Mouse (Mus musculus): Measurements from ENCODE around the gene Cep152. TPM values are rescaled to one million over a fixed set of nuclear protein-coding genes. Genes with fewer than 3 reads are reported as not detected.

Cep152 gene
- 1 to 10 TPM; 3.2 to 4.1 TPM for total RNA-seq (2021)
- long read RNA-seq, experiment 1, partial matches to known transcripts: 0 of 1 reads
- long read RNA-seq, experiment 1, other reads (novel, unspliced or antisense): 1 of 1 reads
- long read RNA-seq, experiment 2, partial matches to known transcripts: 0 of 2 reads
- long read RNA-seq, experiment 2, other reads (novel, unspliced or antisense): 2 of 2 reads

GRCm38 (mm10) chr2:125624837-125625351 lies at the start of gene Cep152:
Gene Cep152, minus strand, starts transcription at chr2:125625113.
- Histone ChIP-seq H3K27ac (peak within 1 kb of the TSS; percentile 75; the same call in 1 of the 2 replicates), H3K4me3 (peak within 1 kb of the TSS; percentile 81)
- TF ChIP-seq CTCF (conservative IDR thresholded peaks at IDR 0.05): peak; percentile 74
- DNase-seq (ENCODE audit: low spot score in 2 of 2): peak; percentile 97 to 98

- DNase-seq (ENCODE audit: low spot score in 2 of 2): peak; percentile 80 to 85
- H3K27ac ChIP-seq: peak within 1 kb of the TSS; percentile 98
- H3K4me3 ChIP-seq: peak within 1 kb of the TSS; percentile 80
- TF ChIP-seq CTCF (conservative IDR thresholded peaks at IDR 0.05): no peak
These were observed 48.2 kb upstream of the Cep152 start, which contains the start of gene Eid1 for GRCm38 (mm10) chr2:125672957-125673631. Gene Eid1, plus strand, starts transcription at chr2:125673095.

GRCm38 (mm10) chr2:125672568-125672956 lies 47.6 kb upstream of the Cep152 start:
- H3K4me3 ChIP-seq: peak overlapping the region; percentile 80
- no peak for TF ChIP-seq CTCF (conservative IDR thresholded peaks at IDR 0.05)
- no peak for DNase-seq (ENCODE audit: low spot score in 2 of 2)
- H3K27ac ChIP-seq: peak overlapping the region; percentile 98

GRCm38 (mm10) chr2:125670846-125671245 lies 45.9 kb upstream of the Cep152 start:
- DNase-seq (ENCODE audit: low spot score in 2 of 2): no peak
- peak; percentile 65 for TF ChIP-seq CTCF (conservative IDR thresholded peaks at IDR 0.05)
- no peak overlapping the region for H3K27ac ChIP-seq
- no peak overlapping the region for H3K4me3 ChIP-seq

- Histone ChIP-seq H3K27ac (no peak overlapping the region), H3K4me3 (no peak overlapping the region)
- TF ChIP-seq CTCF (conservative IDR thresholded peaks at IDR 0.05): no peak
- no peak for DNase-seq (ENCODE audit: low spot score in 2 of 2)
These were observed 42.8 kb upstream of the Cep152 start for GRCm38 (mm10) chr2:125667721-125668120.

GRCm38 (mm10) chr2:125667184-125667583 lies 42.3 kb upstream of the Cep152 start:
- TF ChIP-seq CTCF (conservative IDR thresholded peaks at IDR 0.05): 0 out of 2 replicates have a peak, but pooled peaks have one; percentile 9

GRCm38 (mm10) chr2:125666668-125667067 lies 41.8 kb upstream of the Cep152 start:
- Histone ChIP-seq H3K27ac (no peak overlapping the region), H3K4me3 (no peak overlapping the region)
- DNase-seq (ENCODE audit: low spot score in 2 of 2): no peak
- no peak for TF ChIP-seq CTCF (conservative IDR thresholded peaks at IDR 0.05)

More at GRCm38 (mm10) chr2:125667184-125667583, 42.3 kb upstream of the Cep152 start:
- H3K4me3 ChIP-seq: no peak overlapping the region
- no peak overlapping the region for H3K27ac ChIP-seq
- no peak for DNase-seq (ENCODE audit: low spot score in 2 of 2)

- H3K27ac ChIP-seq: no peak overlapping the region
- no peak for TF ChIP-seq CTCF (conservative IDR thresholded peaks at IDR 0.05)
- H3K4me3 ChIP-seq: no peak overlapping the region
- DNase-seq (ENCODE audit: low spot score in 2 of 2): no peak
These were observed 41.0 kb upstream of the Cep152 start for GRCm38 (mm10) chr2:125665909-125666308.

GRCm38 (mm10) chr2:125665213-125665612 lies 40.3 kb upstream of the Cep152 start:
- DNase-seq (ENCODE audit: low spot score in 2 of 2): no peak
- TF ChIP-seq CTCF (conservative IDR thresholded peaks at IDR 0.05): no peak
- Histone ChIP-seq H3K4me3 (no peak overlapping the region), H3K27ac (no peak overlapping the region)

GRCm38 (mm10) chr2:125662517-125662916 lies 37.6 kb upstream of the Cep152 start:
- no peak overlapping the region for H3K27ac ChIP-seq
- no peak overlapping the region for H3K4me3 ChIP-seq
- no peak for DNase-seq (ENCODE audit: low spot score in 2 of 2)
- no peak for TF ChIP-seq CTCF (conservative IDR thresholded peaks at IDR 0.05)

- no peak for DNase-seq (ENCODE audit: low spot score in 2 of 2)
- no peak overlapping the region for H3K4me3 ChIP-seq
- TF ChIP-seq CTCF (conservative IDR thresholded peaks at IDR 0.05): no peak
- H3K27ac ChIP-seq: no peak overlapping the region
These were observed 36.2 kb upstream of the Cep152 start for GRCm38 (mm10) chr2:125661156-125661555.

GRCm38 (mm10) chr2:125660537-125661130 lies 35.7 kb upstream of the Cep152 start:
- TF ChIP-seq CTCF (conservative IDR thresholded peaks at IDR 0.05): no peak
- no peak overlapping the region for H3K27ac ChIP-seq
- H3K4me3 ChIP-seq: no peak overlapping the region; the same call in 1 of the 2 replicates
- DNase-seq (ENCODE audit: low spot score in 2 of 2): no peak

Data from layer of hippocampus, adult 2 months (tissue).